Mouse (Mus musculus) MEL (cell line): ENCODE measurements around the gene Hoxd1. TPM values are rescaled to one million over a fixed set of nuclear protein-coding genes. Genes with fewer than 3 reads are reported as not detected.

Experiments
- DNase-seq: peaks from one replicate; pipeline ENCODE4 v3.0.0; 2011; ENCODE audit warnings: low read depth, low spot score
- H3K27ac ChIP-seq: 2 replicates; pipeline ENCODE4 v1.5.1; 2012; ENCODE audit warnings: low read depth, mild to moderate bottlenecking, control low read depth, low read length, moderate library complexity; ENCODE audit not compliant: control insufficient read depth
- H3K27me3 ChIP-seq, 2 experiments: fragments of 150-350 bp in 1 of 2; sonication (generic) in 1 of 2; 2 replicates each; pipeline ENCODE4 v1.6.1; 2012; ENCODE audit warnings: low read length in 2 of 2, mild to moderate bottlenecking in 2 of 2, improper control_type of control experiment in 1 of 2, moderate library complexity in 1 of 2; ENCODE audit not compliant: insufficient read depth in 2 of 2, control insufficient read depth in 1 of 2
- H3K36me3 ChIP-seq, 2 experiments: 2 replicates each; pipeline ENCODE4 v1.6.1; 2012 to 2014; ENCODE audit warnings: low read length in 2 of 2, improper control_type of control experiment in 1 of 2, inconsistent platforms in 1 of 2, mild to moderate bottlenecking in 1 of 2; ENCODE audit not compliant: insufficient read depth in 2 of 2, control insufficient read depth in 1 of 2
- H3K4me1 ChIP-seq, 2 experiments: fragments of 150-350 bp in 1 of 2; sonication (generic) in 1 of 2; 2 replicates each; pipeline ENCODE4 v1.6.1; 2012; ENCODE audit warnings: low read length in 2 of 2, improper control_type of control experiment in 1 of 2, mild to moderate bottlenecking in 1 of 2; ENCODE audit not compliant: insufficient read depth in 2 of 2, control insufficient read depth in 1 of 2
- H3K4me3 ChIP-seq, 2 experiments: fragments of 150-350 bp in 1 of 2; sonication (generic) in 1 of 2; 2 replicates each; pipeline ENCODE4 v1.5.1; 2012; ENCODE audit warnings: low read depth in 2 of 2, low read length in 2 of 2, mild to moderate bottlenecking in 2 of 2, moderate library complexity in 2 of 2, control low read depth in 1 of 2, improper control_type of control experiment in 1 of 2; ENCODE audit not compliant: control insufficient read depth in 1 of 2, insufficient read depth in 1 of 2
- H3K79me2 ChIP-seq: 2 replicates; pipeline ENCODE4 v1.6.1; 2012; ENCODE audit warnings: mild to moderate bottlenecking, low read length, moderate library complexity; ENCODE audit not compliant: control insufficient read depth, poor library complexity, insufficient read depth
- H3K9ac ChIP-seq: 2 replicates; pipeline ENCODE4 v1.6.1; 2012; ENCODE audit warnings: low read depth, mild to moderate bottlenecking, control low read depth, low read length, moderate library complexity; ENCODE audit not compliant: control insufficient read depth, poor library complexity, severe bottlenecking
- H3K9me3 ChIP-seq: fragments of 150-350 bp; sonication (generic); replicated peaks from 2 replicates; pipeline ENCODE4 v1.6.1; 2012; ENCODE audit warnings: mild to moderate bottlenecking, low read length, improper control_type of control experiment, moderate library complexity; ENCODE audit not compliant: insufficient read depth
- BHLHE40 ChIP-seq: IDR thresholded peaks from 2 replicates; pipeline ENCODE4 v1.6.1; 2012; ENCODE audit warnings: low read depth, mild to moderate bottlenecking, inconsistent platforms, low read length, improper control_type of control experiment, borderline replicate concordance
- E2F4 ChIP-seq: IDR thresholded peaks from 2 replicates; pipeline ENCODE4 v1.6.1; 2011; ENCODE audit warnings: low read depth, low read length, improper control_type of control experiment, borderline replicate concordance
- ELF1 ChIP-seq: IDR thresholded peaks from 2 replicates; pipeline ENCODE4 v1.6.1; 2014; ENCODE audit warnings: low read depth, mild to moderate bottlenecking, inconsistent platforms, low read length, improper control_type of control experiment, moderate library complexity
- EP300 ChIP-seq, 2 experiments: IDR thresholded peaks; 2 replicates each; pipeline ENCODE4 v1.6.1; 2011; ENCODE audit warnings: improper control_type of control experiment in 2 of 2, low read length in 2 of 2, low read depth in 1 of 2, mild to moderate bottlenecking in 1 of 2
- ETS1 ChIP-seq: IDR thresholded peaks from 2 replicates; pipeline ENCODE4 v1.6.1; 2012; ENCODE audit warnings: low read depth, mild to moderate bottlenecking, inconsistent platforms, low read length, improper control_type of control experiment, moderate library complexity
- GABPA ChIP-seq: IDR thresholded peaks from 2 replicates; pipeline ENCODE4 v1.6.1; 2012; ENCODE audit warnings: low read depth, mild to moderate bottlenecking, inconsistent platforms, low read length, improper control_type of control experiment, moderate library complexity
- HCFC1 ChIP-seq: IDR thresholded peaks from 2 replicates; pipeline ENCODE4 v1.6.1; 2012; ENCODE audit warnings: low read depth, mild to moderate bottlenecking, inconsistent platforms, low read length, improper control_type of control experiment, moderate library complexity
- MAX ChIP-seq: IDR thresholded peaks from 2 replicates; pipeline ENCODE4 v1.6.1; 2011; ENCODE audit warnings: low read length, improper control_type of control experiment
- MEF2A ChIP-seq: IDR thresholded peaks from 2 replicates; pipeline ENCODE4 v1.6.1; 2014; ENCODE audit warnings: low read depth, mild to moderate bottlenecking, inconsistent platforms, low read length, improper control_type of control experiment; ENCODE audit not compliant: poor library complexity, insufficient replicate concordance, severe bottlenecking; ENCODE audit errors: extremely low read depth
- MXI1 ChIP-seq: IDR thresholded peaks from 2 replicates; pipeline ENCODE4 v1.6.1; 2011; ENCODE audit warnings: mild to moderate bottlenecking, low read depth, low read length, improper control_type of control experiment
- MYC ChIP-seq: IDR thresholded peaks from 2 replicates; pipeline ENCODE4 v1.6.1; 2011; ENCODE audit warnings: low read depth, mild to moderate bottlenecking, low read length, improper control_type of control experiment, moderate library complexity
- NRF1 ChIP-seq: IDR thresholded peaks from 2 replicates; pipeline ENCODE4 v1.6.1; 2014; ENCODE audit warnings: low read depth, mild to moderate bottlenecking, inconsistent platforms, low read length, improper control_type of control experiment, moderate library complexity; ENCODE audit not compliant: poor library complexity, insufficient read depth, severe bottlenecking
- POLR2A ChIP-seq, 2 experiments: IDR thresholded peaks; 2 replicates each; pipeline ENCODE4 v1.6.1; 2011 to 2012; ENCODE audit warnings: low read length in 2 of 2, mild to moderate bottlenecking in 2 of 2, control low read depth in 1 of 2, improper control_type of control experiment in 1 of 2, low read depth in 1 of 2, moderate library complexity in 1 of 2; ENCODE audit not compliant: control insufficient read depth in 1 of 2, insufficient read depth in 1 of 2, poor library complexity in 1 of 2
- SIN3A ChIP-seq: IDR thresholded peaks from 2 replicates; pipeline ENCODE4 v1.6.1; 2012; ENCODE audit warnings: low read length, improper control_type of control experiment, inconsistent platforms
- TAL1 ChIP-seq: IDR thresholded peaks from 2 replicates; pipeline ENCODE4 v1.6.1; 2012; ENCODE audit warnings: mild to moderate bottlenecking, inconsistent platforms, low read length, moderate library complexity, mixed read lengths
- TBP ChIP-seq: IDR thresholded peaks from 2 replicates; pipeline ENCODE4 v1.8.0; 2011; ENCODE audit warnings: low read depth, low read length, improper control_type of control experiment
- ZC3H11A ChIP-seq: IDR thresholded peaks from 2 replicates; pipeline ENCODE4 v1.6.1; 2012; ENCODE audit warnings: low read depth, mild to moderate bottlenecking, inconsistent platforms, low read length, improper control_type of control experiment
- ZKSCAN1 ChIP-seq: IDR thresholded peaks from 2 replicates; pipeline ENCODE4 v1.6.1; 2012; ENCODE audit warnings: low read depth, mild to moderate bottlenecking, inconsistent platforms, low read length, improper control_type of control experiment, moderate library complexity
- ZMIZ1 ChIP-seq: IDR thresholded peaks from 2 replicates; pipeline ENCODE4 v1.6.1; 2012; ENCODE audit warnings: low read depth, mild to moderate bottlenecking, inconsistent platforms, low read length, improper control_type of control experiment, moderate library complexity
- ZNF384 ChIP-seq: IDR thresholded peaks from 2 replicates; pipeline ENCODE4 v1.6.1; 2012; ENCODE audit warnings: low read depth, mild to moderate bottlenecking, inconsistent platforms, low read length, improper control_type of control experiment
- polyA plus RNA-seq, 2 experiments: library from polyadenylated mRNA; stranded (reverse) in 1 of 2; unstranded in 1 of 2; fragments of >175 nt in 1 of 2; fragments of >200 nt in 1 of 2; gene quantifications; 2 replicates each; pipeline versions ENCODE4 v1.2.1 to v1.2.4; 2012; ENCODE audit warnings: low replicate concordance in 2 of 2, low read depth in 1 of 2; ENCODE audit not compliant: insufficient read length in 2 of 2, insufficient read depth in 1 of 2, missing spikeins in 1 of 2
- total RNA-seq: library from RNA; depleted of rRNA; stranded (reverse); fragments of 300-350 nt; gene quantifications from 2 replicates; pipeline ENCODE4 v1.2.3, GENCODE M21; 2012

Hoxd1 gene
- total and polyA plus RNA-seq, 3 experiments = not detected

DNA sequence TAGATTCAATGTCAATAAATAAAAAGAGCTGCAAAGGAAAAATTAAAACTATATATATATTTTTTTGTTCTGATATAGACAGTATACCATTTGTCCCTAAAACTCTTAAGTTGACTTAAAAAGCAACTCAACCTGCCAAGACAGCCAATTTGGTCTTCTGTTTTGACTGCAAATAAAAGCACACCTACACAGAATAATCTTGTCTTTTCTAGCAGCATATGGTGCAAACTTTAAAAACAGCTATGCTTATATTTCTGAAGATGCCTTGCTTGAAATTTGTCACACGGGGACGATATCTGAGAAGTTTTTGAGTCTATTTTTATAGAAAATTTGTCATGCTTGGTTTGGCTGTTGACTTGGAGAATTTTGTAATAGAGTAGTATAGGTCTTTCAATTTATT is 11.6 kb downstream of the Hoxd1 start:
- Histone ChIP-seq H3K4me3 (no peak overlapping the region), H3K9me3 (no peaks in the 10 kb centered on the region), H3K36me3 (no peaks in the 10 kb centered on the region)
- TF ChIP-seq ZNF384 = no peak
- TF ChIP-seq HCFC1 = no peak
- no peak for TF ChIP-seq MAX
- no peak for TF ChIP-seq NRF1
- TF ChIP-seq EP300 (IDR thresholded peaks at IDR 0.05; ENCODE audit: low read depth in 1 of 2, low read length in 2 of 2) = no peak
- no peak for TF ChIP-seq GABPA
- TF ChIP-seq ZKSCAN1 = no peak
- no peak for TF ChIP-seq ZMIZ1
- TF ChIP-seq, all 39 proteins: peak for 0
- Histone ChIP-seq H3K27me3 (peaks cover 7 to 11% of the 10 kb centered on the region in 2 experiments), H3K9ac (no peak overlapping the region), H3K79me2 (no peaks in the 10 kb centered on the region), H3K27ac (no peak overlapping the region), H3K4me1 (no peaks in the 10 kb centered on the region)
- DNase-seq = no peak

DNA sequence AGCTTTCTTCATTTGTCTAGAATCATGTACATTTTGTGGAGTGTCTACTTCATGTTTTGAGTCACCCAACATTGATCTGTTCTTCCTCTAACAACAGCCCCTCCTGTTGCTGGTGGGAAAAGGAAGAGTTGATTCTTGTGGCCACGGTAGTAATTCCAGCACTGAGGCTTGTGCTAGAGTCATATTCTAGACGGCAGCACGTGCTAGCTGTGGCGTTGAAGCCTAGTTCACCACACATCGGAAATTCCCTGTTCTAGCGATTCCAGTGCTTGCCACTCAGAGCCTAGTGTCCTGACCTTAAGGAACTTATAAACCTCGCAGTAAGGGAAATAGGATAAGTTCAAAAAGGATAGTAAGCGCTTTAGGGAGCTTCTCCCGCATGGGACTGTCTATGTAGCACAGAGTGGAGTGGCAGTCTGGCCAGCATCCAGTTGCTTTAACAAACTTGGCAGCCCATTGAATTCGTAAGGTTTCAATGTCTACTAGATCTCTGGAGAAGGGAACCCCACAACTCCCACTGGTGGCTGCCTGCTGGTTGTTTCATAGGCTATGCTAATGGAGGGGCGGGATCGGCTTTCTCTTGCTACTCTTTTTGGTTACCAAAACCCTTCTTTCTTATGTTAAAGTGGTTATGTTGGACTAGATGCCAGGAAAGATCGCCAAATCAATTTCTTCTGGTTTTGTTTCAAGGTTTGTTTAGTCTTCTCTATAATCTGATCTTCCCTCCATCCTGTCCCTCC is 14.9 kb downstream of the Hoxd1 start:
- TF ChIP-seq BHLHE40 = no peak
- no peak for TF ChIP-seq ETS1
- no peak for TF ChIP-seq ZC3H11A
- no peak for TF ChIP-seq GABPA
- TF ChIP-seq ZMIZ1 = no peak
- TF ChIP-seq MEF2A = no peak
- TF ChIP-seq E2F4 = no peak
- no peak for TF ChIP-seq SIN3A
- no peak for TF ChIP-seq MYC
- TF ChIP-seq MAX = no peak
- TF ChIP-seq TAL1 = no peak
- no peak for TF ChIP-seq TBP
- TF ChIP-seq POLR2A (IDR thresholded peaks at IDR 0.05; ENCODE audit: control insufficient read depth in 1 of 2, insufficient read depth in 1 of 2, low read depth in 1 of 2, low read length in 2 of 2, poor library complexity in 1 of 2) = no peak
- TF ChIP-seq ELF1 = no peak
- TF ChIP-seq MXI1 = no peak
- Histone ChIP-seq H3K9me3 (no peaks in the 10 kb centered on the region), H3K27ac (no peak overlapping the region), H3K4me3 (no peak overlapping the region), H3K27me3 (peaks cover 2 to 3% of the 10 kb centered on the region in 2 experiments), H3K79me2 (no peaks in the 10 kb centered on the region), H3K36me3 (no peaks in the 10 kb centered on the region), H3K4me1 (no peaks in the 10 kb centered on the region), H3K9ac (no peak overlapping the region)
- no peak for DNase-seq
